Mouse (Mus musculus): ENCODE data around the gene Muc16. TPM values are rescaled to one million over a fixed set of nuclear protein-coding genes. Genes with fewer than 3 reads are reported as not detected.

The Muc16 gene
- polyA plus RNA-seq, 1 experiment = not detected

- 4% methylated on average over 39 of the region's 39 CpGs for WGBS
- H3K27ac ChIP-seq (ENCODE audit: control insufficient read depth, insufficient read depth, low read depth, low read length, poor library complexity) = peak overlapping the region; percentile 27; the same call in 1 of the 2 replicates
- no peak for TF ChIP-seq POLR2A (IDR thresholded peaks at IDR 0.05; ENCODE audit: borderline replicate concordance, control insufficient read depth, low read depth, low read length)
- no peak for TF ChIP-seq CTCF (IDR thresholded peaks at IDR 0.05; ENCODE audit: control insufficient read depth, insufficient read depth, low read length)
Observed at GRCm38 (mm10) chr9:18473324-18474128, 200.8 kb downstream of the Muc16 start.

GRCm38 (mm10) chr9:18468005-18468404 lies 206.3 kb downstream of the Muc16 start:
- H3K4me3 ChIP-seq (replicated peaks; ENCODE audit: control insufficient read depth, low read depth, low read length) = no peak overlapping the region
- TF ChIP-seq POLR2A (IDR thresholded peaks at IDR 0.05; ENCODE audit: borderline replicate concordance, control insufficient read depth, low read depth, low read length) (no peak), CTCF (IDR thresholded peaks at IDR 0.05; ENCODE audit: control insufficient read depth, insufficient read depth, low read length) (no peak)
- H3K4me1 ChIP-seq (ENCODE audit: control insufficient read depth, insufficient read depth, low read length) = no peaks in the 10 kb centered on the region
- WGBS = 60% methylated on average over 3 of the region's 3 CpGs
- no peak overlapping the region for H3K27ac ChIP-seq (ENCODE audit: control insufficient read depth, insufficient read depth, low read depth, low read length, poor library complexity)

More at GRCm38 (mm10) chr9:18473324-18474128, 200.8 kb downstream of the Muc16 start:
- Histone ChIP-seq H3K4me1 (ENCODE audit: control insufficient read depth, insufficient read depth, low read length) (peaks cover 1% of the 10 kb centered on the region; the same call in 1 of the 2 replicates), H3K4me3 (replicated peaks; ENCODE audit: control insufficient read depth, low read depth, low read length) (peak overlapping the region; percentile 77)

GRCm38 (mm10) chr9:18467350-18467749 lies 207.0 kb downstream of the Muc16 start:
- no peak overlapping the region for H3K4me3 ChIP-seq (replicated peaks; ENCODE audit: control insufficient read depth, low read depth, low read length)
- WGBS = 73% methylated on average over 3 of the region's 3 CpGs
- no peaks in the 10 kb centered on the region for H3K4me1 ChIP-seq (ENCODE audit: control insufficient read depth, insufficient read depth, low read length)
- no peak for TF ChIP-seq CTCF (IDR thresholded peaks at IDR 0.05; ENCODE audit: control insufficient read depth, insufficient read depth, low read length)
- no peak for TF ChIP-seq POLR2A (IDR thresholded peaks at IDR 0.05; ENCODE audit: borderline replicate concordance, control insufficient read depth, low read depth, low read length)
- no peak overlapping the region for H3K27ac ChIP-seq (ENCODE audit: control insufficient read depth, insufficient read depth, low read depth, low read length, poor library complexity)

GRCm38 (mm10) chr9:18456520-18456919 lies 217.8 kb downstream of the Muc16 start:
- no peaks in the 10 kb centered on the region for H3K4me1 ChIP-seq (ENCODE audit: control insufficient read depth, insufficient read depth, low read length)
- WGBS = 81% methylated on average over 4 of the region's 4 CpGs

More at GRCm38 (mm10) chr9:18456520-18456919, 217.8 kb downstream of the Muc16 start:
- TF ChIP-seq POLR2A (IDR thresholded peaks at IDR 0.05; ENCODE audit: borderline replicate concordance, control insufficient read depth, low read depth, low read length) = no peak
- TF ChIP-seq CTCF (IDR thresholded peaks at IDR 0.05; ENCODE audit: control insufficient read depth, insufficient read depth, low read length) = no peak
- H3K4me3 ChIP-seq (replicated peaks; ENCODE audit: control insufficient read depth, low read depth, low read length) = no peak overlapping the region
- no peak overlapping the region for H3K27ac ChIP-seq (ENCODE audit: control insufficient read depth, insufficient read depth, low read depth, low read length, poor library complexity)

Other genes with a start within 250 kb of the Muc16 start
- gene Mbd3l2, start 243.9 kb downstream of the Muc16 start, polyA plus RNA-seq (2011; ENCODE audit: insufficient read depth, insufficient read length, low replicate concordance, missing spikeins) = not detected in 2 replicates
- gene Zfp558, start 196.3 kb downstream of the Muc16 start, polyA plus RNA-seq (2011; ENCODE audit: insufficient read depth, insufficient read length, low replicate concordance, missing spikeins) = 0.90 TPM in 1 of 2 replicates, not detected in the other
- not detected in 2 replicates for gene Mbd3l1, start 196.2 kb downstream of the Muc16 start, polyA plus RNA-seq (2011; ENCODE audit: insufficient read depth, insufficient read length, low replicate concordance, missing spikeins)
- gene Olfr24, start 89.5 kb upstream of the Muc16 start, polyA plus RNA-seq (2011; ENCODE audit: insufficient read depth, insufficient read length, low replicate concordance, missing spikeins) = 0.57 TPM in 1 of 2 replicates, not detected in the other
- gene Olfr828, start 145.0 kb upstream of the Muc16 start, polyA plus RNA-seq (2011; ENCODE audit: insufficient read depth, insufficient read length, low replicate concordance, missing spikeins) = not detected in 2 replicates
- not detected in 2 replicates for gene Olfr829, start 180.4 kb upstream of the Muc16 start, polyA plus RNA-seq (2011; ENCODE audit: insufficient read depth, insufficient read length, low replicate concordance, missing spikeins)
- not detected in 2 replicates for gene Olfr830, start 200.2 kb upstream of the Muc16 start, polyA plus RNA-seq (2011; ENCODE audit: insufficient read depth, insufficient read length, low replicate concordance, missing spikeins)